Mouse (Mus musculus): ENCODE measurements around the gene Lrp10. TPM values are rescaled to one million over a fixed set of nuclear protein-coding genes. Genes with fewer than 3 reads are reported as not detected.

Gene Lrp10
- polyA plus RNA-seq, 1 experiment from 2014 or later = 18.9 TPM

GRCm38 (mm10) chr14:54488350-54488749 lies 24.4 kb downstream of the Lrp10 start:
- Histone ChIP-seq H3K4me2 (ENCODE audit: low read depth, severe bottlenecking) (no peak overlapping the region), H3K4me3 (ENCODE audit: low read depth, low read length) (no peak overlapping the region), H3K4me1 (ENCODE audit: control insufficient read depth, insufficient read depth, low read length) (no peaks in the 10 kb centered on the region), H3K27me3 (ENCODE audit: control insufficient read depth, insufficient read depth, low read length) (no peaks in the 10 kb centered on the region), H3K9ac (ENCODE audit: low read length) (no peak overlapping the region), H3K9me3 (ENCODE audit: control insufficient read depth, low read length) (no peaks in the 10 kb centered on the region), H3K27ac (replicated peaks; ENCODE audit: low read depth, low read length) (no peak overlapping the region), H3K36me3 (ENCODE audit: control insufficient read depth, insufficient read depth, low read length) (no peaks in the 10 kb centered on the region)
- ATAC-seq (ENCODE audit: insufficient number of reproducible peaks, low FRiP score, low TSS enrichment, low read depth) = no peak
- DNase-seq (ENCODE audit: low spot score) = no peak

- H3K4me1 ChIP-seq (ENCODE audit: control insufficient read depth, insufficient read depth, low read length) = no peaks in the 10 kb centered on the region
- H3K27me3 ChIP-seq (ENCODE audit: control insufficient read depth, insufficient read depth, low read length) = no peaks in the 10 kb centered on the region
- H3K27ac ChIP-seq (replicated peaks; ENCODE audit: low read depth, low read length) = no peak overlapping the region
- 67% methylated on average over 18 of the region's 18 CpGs for WGBS
- no peaks in the 10 kb centered on the region for H3K36me3 ChIP-seq (ENCODE audit: control insufficient read depth, insufficient read depth, low read length)
- H3K4me3 ChIP-seq (ENCODE audit: low read depth, low read length) = no peak overlapping the region
- H3K9me3 ChIP-seq (ENCODE audit: control insufficient read depth, low read length) = no peaks in the 10 kb centered on the region
- H3K4me2 ChIP-seq (ENCODE audit: low read depth, severe bottlenecking) = no peak overlapping the region
- ATAC-seq (ENCODE audit: insufficient number of reproducible peaks, low FRiP score, low TSS enrichment, low read depth) (no peak), DNase-seq (ENCODE audit: low spot score) (no peak)
- no peak overlapping the region for H3K9ac ChIP-seq (ENCODE audit: low read length)
Measured at GRCm38 (mm10) chr14:54492345-54493131, 28.6 kb downstream of the Lrp10 start.

- Histone ChIP-seq H3K4me3 (ENCODE audit: low read depth, low read length) (no peak overlapping the region), H3K4me1 (ENCODE audit: control insufficient read depth, insufficient read depth, low read length) (no peaks in the 10 kb centered on the region), H3K9me3 (ENCODE audit: control insufficient read depth, low read length) (no peaks in the 10 kb centered on the region), H3K27me3 (ENCODE audit: control insufficient read depth, insufficient read depth, low read length) (no peaks in the 10 kb centered on the region), H3K9ac (ENCODE audit: low read length) (no peak overlapping the region), H3K36me3 (ENCODE audit: control insufficient read depth, insufficient read depth, low read length) (no peaks in the 10 kb centered on the region), H3K4me2 (ENCODE audit: low read depth, severe bottlenecking) (no peak overlapping the region), H3K27ac (replicated peaks; ENCODE audit: low read depth, low read length) (no peak overlapping the region)
- DNase-seq (ENCODE audit: low spot score) (no peak), ATAC-seq (ENCODE audit: insufficient number of reproducible peaks, low FRiP score, low TSS enrichment, low read depth) (no peak)
- 96% methylated on average over 5 of the region's 5 CpGs for whole genome bisulfite sequencing
Measured at GRCm38 (mm10) chr14:54493236-54493635, 29.3 kb downstream of the Lrp10 start.

- H3K27me3 ChIP-seq (ENCODE audit: control insufficient read depth, insufficient read depth, low read length) = no peaks in the 10 kb centered on the region
- no peak overlapping the region for H3K27ac ChIP-seq (replicated peaks; ENCODE audit: low read depth, low read length)
- no peak overlapping the region for H3K9ac ChIP-seq (ENCODE audit: low read length)
- H3K9me3 ChIP-seq (ENCODE audit: control insufficient read depth, low read length) = no peaks in the 10 kb centered on the region
- no peaks in the 10 kb centered on the region for H3K4me1 ChIP-seq (ENCODE audit: control insufficient read depth, insufficient read depth, low read length)
- no peak overlapping the region for H3K4me3 ChIP-seq (ENCODE audit: low read depth, low read length)
- no peaks in the 10 kb centered on the region for H3K36me3 ChIP-seq (ENCODE audit: control insufficient read depth, insufficient read depth, low read length)
- WGBS = 1% methylated on average over 3 of the region's 3 CpGs
- DNase-seq (ENCODE audit: low spot score) = peak; percentile 76
- no peak overlapping the region for H3K4me2 ChIP-seq (ENCODE audit: low read depth, severe bottlenecking)
- no peak for ATAC-seq (ENCODE audit: insufficient number of reproducible peaks, low FRiP score, low TSS enrichment, low read depth)
Measured at GRCm38 (mm10) chr14:54494234-54494633, 30.3 kb downstream of the Lrp10 start.

- H3K9me3 ChIP-seq (ENCODE audit: control insufficient read depth, low read length) = no peaks in the 10 kb centered on the region
- no peak for DNase-seq (ENCODE audit: low spot score)
- no peaks in the 10 kb centered on the region for H3K4me1 ChIP-seq (ENCODE audit: control insufficient read depth, insufficient read depth, low read length)
- no peak overlapping the region for H3K27ac ChIP-seq (replicated peaks; ENCODE audit: low read depth, low read length)
- 89% methylated on average over 14 of the region's 14 CpGs for WGBS
- no peak overlapping the region for H3K4me3 ChIP-seq (ENCODE audit: low read depth, low read length)
- no peaks in the 10 kb centered on the region for H3K27me3 ChIP-seq (ENCODE audit: control insufficient read depth, insufficient read depth, low read length)
- H3K9ac ChIP-seq (ENCODE audit: low read length) = no peak overlapping the region
- H3K36me3 ChIP-seq (ENCODE audit: control insufficient read depth, insufficient read depth, low read length) = no peaks in the 10 kb centered on the region
- ATAC-seq (ENCODE audit: insufficient number of reproducible peaks, low FRiP score, low TSS enrichment, low read depth) = no peak
- no peak overlapping the region for H3K4me2 ChIP-seq (ENCODE audit: low read depth, severe bottlenecking)
Measured at GRCm38 (mm10) chr14:54496706-54497105, 32.8 kb downstream of the Lrp10 start.

- H3K27me3 ChIP-seq (ENCODE audit: control insufficient read depth, insufficient read depth, low read length) = no peaks in the 10 kb centered on the region
- H3K4me2 ChIP-seq (ENCODE audit: low read depth, severe bottlenecking) = no peak overlapping the region
- no peak overlapping the region for H3K9ac ChIP-seq (ENCODE audit: low read length)
- DNase-seq (ENCODE audit: low spot score) = no peak
- no peaks in the 10 kb centered on the region for H3K36me3 ChIP-seq (ENCODE audit: control insufficient read depth, insufficient read depth, low read length)
- H3K27ac ChIP-seq (replicated peaks; ENCODE audit: low read depth, low read length) = no peak overlapping the region
- no peak for ATAC-seq (ENCODE audit: insufficient number of reproducible peaks, low FRiP score, low TSS enrichment, low read depth)
- WGBS = 82% methylated on average over 2 of the region's 2 CpGs
- no peaks in the 10 kb centered on the region for H3K9me3 ChIP-seq (ENCODE audit: control insufficient read depth, low read length)
- H3K4me3 ChIP-seq (ENCODE audit: low read depth, low read length) = no peak overlapping the region
- no peaks in the 10 kb centered on the region for H3K4me1 ChIP-seq (ENCODE audit: control insufficient read depth, insufficient read depth, low read length)
Measured at GRCm38 (mm10) chr14:54499330-54499729, 35.4 kb downstream of the Lrp10 start.

GRCm38 (mm10) chr14:54501365-54501764 lies 37.4 kb downstream of the Lrp10 start:
- Histone ChIP-seq H3K9me3 (ENCODE audit: control insufficient read depth, low read length) (no peaks in the 10 kb centered on the region), H3K36me3 (ENCODE audit: control insufficient read depth, insufficient read depth, low read length) (no peaks in the 10 kb centered on the region), H3K27ac (replicated peaks; ENCODE audit: low read depth, low read length) (no peak overlapping the region), H3K27me3 (ENCODE audit: control insufficient read depth, insufficient read depth, low read length) (no peaks in the 10 kb centered on the region), H3K4me1 (ENCODE audit: control insufficient read depth, insufficient read depth, low read length) (no peaks in the 10 kb centered on the region), H3K4me2 (ENCODE audit: low read depth, severe bottlenecking) (no peak overlapping the region), H3K9ac (ENCODE audit: low read length) (no peak overlapping the region), H3K4me3 (ENCODE audit: low read depth, low read length) (no peak overlapping the region)
- ATAC-seq (ENCODE audit: insufficient number of reproducible peaks, low FRiP score, low TSS enrichment, low read depth) (no peak), DNase-seq (ENCODE audit: low spot score) (no peak)
- 74% methylated on average over 2 of the region's 2 CpGs for WGBS

GRCm38 (mm10) chr14:54503092-54503491 lies 39.2 kb downstream of the Lrp10 start:
- Histone ChIP-seq H3K4me2 (ENCODE audit: low read depth, severe bottlenecking) (no peak overlapping the region), H3K27ac (replicated peaks; ENCODE audit: low read depth, low read length) (no peak overlapping the region), H3K4me1 (ENCODE audit: control insufficient read depth, insufficient read depth, low read length) (no peaks in the 10 kb centered on the region), H3K27me3 (ENCODE audit: control insufficient read depth, insufficient read depth, low read length) (no peaks in the 10 kb centered on the region), H3K36me3 (ENCODE audit: control insufficient read depth, insufficient read depth, low read length) (peaks cover 14% of the 10 kb centered on the region; the same call in 1 of the 2 replicates), H3K4me3 (ENCODE audit: low read depth, low read length) (no peak overlapping the region), H3K9me3 (ENCODE audit: control insufficient read depth, low read length) (no peaks in the 10 kb centered on the region), H3K9ac (ENCODE audit: low read length) (no peak overlapping the region)
- no peak for ATAC-seq (ENCODE audit: insufficient number of reproducible peaks, low FRiP score, low TSS enrichment, low read depth)
- DNase-seq (ENCODE audit: low spot score) = no peak
- 83% methylated on average over 2 of the region's 2 CpGs for WGBS

GRCm38 (mm10) chr14:54509774-54510173 lies 45.8 kb downstream of the Lrp10 start:
- WGBS = 91% methylated on average over 9 of the region's 9 CpGs
- DNase-seq (ENCODE audit: low spot score) = no peak
- no peak for ATAC-seq (ENCODE audit: insufficient number of reproducible peaks, low FRiP score, low TSS enrichment, low read depth)

More at GRCm38 (mm10) chr14:54509774-54510173, 45.8 kb downstream of the Lrp10 start:
- Histone ChIP-seq H3K4me2 (ENCODE audit: low read depth, severe bottlenecking) (no peak overlapping the region), H3K4me3 (ENCODE audit: low read depth, low read length) (no peak overlapping the region), H3K27me3 (ENCODE audit: control insufficient read depth, insufficient read depth, low read length) (no peaks in the 10 kb centered on the region), H3K36me3 (ENCODE audit: control insufficient read depth, insufficient read depth, low read length) (peaks cover 72% of the 10 kb centered on the region), H3K27ac (replicated peaks; ENCODE audit: low read depth, low read length) (no peak overlapping the region), H3K4me1 (ENCODE audit: control insufficient read depth, insufficient read depth, low read length) (no peaks in the 10 kb centered on the region), H3K9me3 (ENCODE audit: control insufficient read depth, low read length) (peaks cover 4% of the 10 kb centered on the region; the same call in 1 of the 2 replicates), H3K9ac (ENCODE audit: low read length) (no peak overlapping the region)

All from limb, embryonic 11.5 days (tissue).